Mouse (Mus musculus): ENCODE data around the gene Ctsg. TPM values are rescaled to one million over a fixed set of nuclear protein-coding genes. Genes with fewer than 3 reads are reported as not detected.

The Ctsg gene
- polyA plus RNA-seq, 1 experiment from 2014 or later = 1.7 TPM

Small RNAs within 50 kb of the gene (microRNA-seq; reads per million reads assigned to microRNA genes)
- not detected for gene Mir6949

Other genes starting within 250 kb of the Ctsg start
- gene Nynrin, start 248.6 kb downstream of the Ctsg start, polyA plus RNA-seq (2015; fragmentation: Nextera tagmentation; extraction: Ambion mirVana) = 18.0 and 19.3 TPM in 2 replicates
- gene Cbln3, start 218.2 kb downstream of the Ctsg start, polyA plus RNA-seq (2015; fragmentation: Nextera tagmentation; extraction: Ambion mirVana) = 0.45 and 0.66 TPM in 2 replicates
- 18.5 and 21.7 TPM in 2 replicates for gene Khnyn, start 217.6 kb downstream of the Ctsg start, polyA plus RNA-seq (2015; fragmentation: Nextera tagmentation; extraction: Ambion mirVana)
- gene Sdr39u1, start 202.3 kb downstream of the Ctsg start, polyA plus RNA-seq (2015; fragmentation: Nextera tagmentation; extraction: Ambion mirVana) = 65.5 and 66.5 TPM in 2 replicates
- 18.9 and 33.3 TPM in 2 replicates for gene Cma1, start 157.9 kb downstream of the Ctsg start, polyA plus RNA-seq (2015; fragmentation: Nextera tagmentation; extraction: Ambion mirVana)
- not detected in 2 replicates for gene Cma2, start 151.6 kb downstream of the Ctsg start, polyA plus RNA-seq (2015; fragmentation: Nextera tagmentation; extraction: Ambion mirVana)
- 0.22 and 0.48 TPM in 2 replicates for gene Mcpt1, start 84.6 kb downstream of the Ctsg start, polyA plus RNA-seq (2015; fragmentation: Nextera tagmentation; extraction: Ambion mirVana)
- not detected in 2 replicates for gene Mcpt9, start 72.1 kb downstream of the Ctsg start, polyA plus RNA-seq (2015; fragmentation: Nextera tagmentation; extraction: Ambion mirVana)
- gene Mcpt2, start 60.5 kb downstream of the Ctsg start, polyA plus RNA-seq (2015; fragmentation: Nextera tagmentation; extraction: Ambion mirVana) = 0.65 and 0.75 TPM in 2 replicates
- gene Mcpt4, start 40.3 kb downstream of the Ctsg start, polyA plus RNA-seq (2015; fragmentation: Nextera tagmentation; extraction: Ambion mirVana) = 1.5 and 2.1 TPM in 2 replicates
- 2.1 and 4.3 TPM in 2 replicates for gene Mcpt8, start 17.3 kb downstream of the Ctsg start, polyA plus RNA-seq (2015; fragmentation: Nextera tagmentation; extraction: Ambion mirVana)
- gene Gzme, start 18.1 kb upstream of the Ctsg start, polyA plus RNA-seq (2015; fragmentation: Nextera tagmentation; extraction: Ambion mirVana) = not detected in 2 replicates
- not detected in 2 replicates for gene Gzmd, start 30.0 kb upstream of the Ctsg start, polyA plus RNA-seq (2015; fragmentation: Nextera tagmentation; extraction: Ambion mirVana)
- not detected in 2 replicates for gene Gzmg, start 57.0 kb upstream of the Ctsg start, polyA plus RNA-seq (2015; fragmentation: Nextera tagmentation; extraction: Ambion mirVana)
- gene Gzmn, start 72.0 kb upstream of the Ctsg start, polyA plus RNA-seq (2015; fragmentation: Nextera tagmentation; extraction: Ambion mirVana) = not detected in 2 replicates
- gene Gzmf, start 108.8 kb upstream of the Ctsg start, polyA plus RNA-seq (2015; fragmentation: Nextera tagmentation; extraction: Ambion mirVana) = not detected in 2 replicates
- not detected in 2 replicates for gene Gzmc, start 132.1 kb upstream of the Ctsg start, polyA plus RNA-seq (2015; fragmentation: Nextera tagmentation; extraction: Ambion mirVana)
- 1.6 and 1.9 TPM in 2 replicates for gene Gzmb, start 159.7 kb upstream of the Ctsg start, polyA plus RNA-seq (2015; fragmentation: Nextera tagmentation; extraction: Ambion mirVana)

Measured in stomach, embryonic 16.5 days (tissue).